Mouse (Mus musculus): ENCODE measurements at regions not wholly inside any gene's neighbourhood (a gene's known extent, or its start where the extent isn't known, plus 50 kb on each side); places are given as distances from the start of the nearest gene placed in this dataset.
A peak's percentile ranks its signal among the peaks of the same experiment; 100 is the strongest.

DNA sequence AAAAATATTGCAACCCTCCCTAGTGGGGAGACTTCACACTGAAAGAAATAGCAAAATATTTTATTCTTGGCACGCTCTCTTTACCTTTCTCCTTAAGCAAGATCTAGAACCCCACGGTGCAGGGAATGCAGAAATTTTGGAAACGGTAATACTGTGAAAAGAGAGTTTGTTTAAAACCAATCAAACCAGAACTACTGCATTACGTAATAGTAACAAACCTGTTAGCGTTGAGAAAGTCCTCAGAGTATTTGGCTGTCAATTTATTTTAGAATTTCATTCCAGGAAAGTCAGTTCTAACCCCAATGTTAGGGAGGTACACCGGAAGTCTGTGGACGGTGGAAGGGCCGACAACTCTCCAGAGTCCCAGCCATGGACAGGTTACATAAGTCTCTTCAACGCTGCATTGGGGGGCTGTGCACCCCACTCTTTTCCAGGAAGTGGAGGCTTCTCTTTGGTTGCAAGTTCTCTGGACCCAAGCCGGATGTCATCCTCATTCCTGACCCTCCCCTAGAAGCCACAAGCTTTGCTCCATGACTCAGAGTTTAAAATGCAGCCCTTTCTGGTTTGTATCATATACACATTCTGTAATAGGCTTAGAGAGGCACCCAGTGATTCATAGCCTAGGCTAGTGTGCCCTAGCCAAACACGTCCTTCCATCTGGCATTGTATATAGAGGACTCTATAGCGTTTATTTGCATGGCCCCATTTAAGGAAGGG is 105.0 kb upstream of the Frmd6 start:
- no peak for DNase-seq

DNA sequence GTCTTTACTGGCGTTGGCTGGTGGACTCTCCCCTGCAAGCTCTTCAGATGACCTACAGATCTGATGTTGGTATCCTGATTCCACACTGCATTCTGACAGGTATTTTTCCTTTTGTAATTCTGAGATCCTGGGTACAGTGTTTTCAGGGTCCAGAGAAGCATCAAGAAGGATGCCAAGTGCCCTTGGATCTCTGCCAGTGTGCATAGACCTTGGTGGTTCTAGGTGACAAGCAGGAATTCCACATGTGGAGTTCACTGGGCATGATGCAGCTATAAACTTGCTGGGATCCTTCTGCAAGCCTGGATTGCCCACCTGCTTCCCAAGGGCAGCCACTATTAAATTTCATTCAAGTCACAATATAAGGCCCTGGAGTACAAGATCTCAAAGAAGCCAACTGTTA is 100.0 kb upstream of the Frmd6 start:
- DNase-seq, result no peak

DNA sequence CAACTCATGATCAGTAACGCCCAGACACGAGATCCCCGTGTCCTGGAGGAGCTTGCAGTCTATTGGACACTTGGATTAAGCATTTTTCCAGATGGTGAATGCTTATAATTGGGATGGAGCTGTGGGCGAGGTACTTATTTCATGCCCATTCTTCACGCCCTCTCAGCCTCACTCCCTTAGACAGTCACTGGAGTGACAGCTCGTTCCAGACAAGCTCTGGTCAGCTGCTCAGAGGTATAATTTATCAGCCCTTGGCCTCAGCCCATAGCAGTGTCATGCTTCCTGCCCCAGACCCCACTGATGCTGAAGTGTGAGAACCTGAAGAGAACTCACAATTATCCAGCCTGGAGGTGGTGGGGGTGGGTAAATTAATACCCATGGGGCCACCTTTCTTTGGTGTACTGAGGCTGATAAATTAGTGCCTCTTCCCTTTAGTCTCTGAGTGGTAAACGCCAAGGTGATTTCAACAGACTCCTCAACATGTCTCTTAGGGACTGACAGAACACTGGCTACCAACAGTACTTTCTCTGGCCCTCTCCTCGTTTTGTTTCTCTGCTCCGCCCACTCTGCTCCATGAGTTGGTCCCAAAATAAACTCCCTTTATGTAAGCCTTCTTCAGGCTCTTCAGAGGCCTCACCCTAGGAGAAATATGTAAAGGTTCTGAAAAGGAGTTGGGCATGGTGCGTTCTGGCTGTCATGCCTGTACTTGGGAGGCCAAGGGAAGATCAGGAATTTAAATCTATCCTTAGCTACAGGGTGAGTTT is 97.6 kb upstream of the Frmd6 start:
- no peak for DNase-seq

DNA sequence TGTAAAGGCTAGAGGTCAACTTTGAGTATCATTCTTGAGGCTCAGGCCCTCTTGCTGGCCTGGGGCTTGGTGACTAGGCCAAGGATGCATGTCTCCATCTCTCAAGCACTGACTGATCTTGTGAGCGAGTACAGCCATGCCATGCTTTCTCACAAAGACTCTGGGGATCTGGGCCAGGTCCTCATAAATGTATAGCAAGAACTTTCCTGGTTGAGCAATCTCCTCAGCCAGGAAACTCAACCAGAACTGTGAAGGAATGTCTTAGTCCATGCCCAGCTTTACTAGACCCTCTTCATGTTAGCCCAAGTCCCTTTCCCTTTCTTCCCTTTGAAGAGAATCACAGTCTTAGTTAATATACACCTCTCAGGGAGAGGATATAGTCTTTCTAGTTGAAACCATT is 96.9 kb upstream of the Frmd6 start:
- no peak for DNase-seq

DNA sequence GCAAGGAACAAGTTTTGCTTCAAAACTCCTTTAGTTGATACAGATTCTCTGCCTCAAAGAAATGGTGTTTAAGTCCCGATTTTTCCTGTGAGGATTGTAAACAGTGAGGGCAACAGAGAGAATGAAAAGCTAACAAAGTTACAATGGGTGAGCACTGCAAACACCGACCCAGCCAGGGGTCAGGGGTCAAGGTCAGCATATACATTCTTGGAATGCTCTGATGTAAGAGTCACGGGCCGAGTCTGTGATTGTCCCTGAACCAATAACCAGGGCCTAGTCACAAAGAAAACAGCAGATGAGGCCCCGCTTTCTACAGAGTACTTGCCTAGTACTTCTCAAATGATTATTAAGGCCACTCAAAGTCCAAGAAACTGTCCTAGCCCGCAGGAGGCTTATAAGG is 95.4 kb upstream of the Frmd6 start:
- no peak for DNase-seq

DNA sequence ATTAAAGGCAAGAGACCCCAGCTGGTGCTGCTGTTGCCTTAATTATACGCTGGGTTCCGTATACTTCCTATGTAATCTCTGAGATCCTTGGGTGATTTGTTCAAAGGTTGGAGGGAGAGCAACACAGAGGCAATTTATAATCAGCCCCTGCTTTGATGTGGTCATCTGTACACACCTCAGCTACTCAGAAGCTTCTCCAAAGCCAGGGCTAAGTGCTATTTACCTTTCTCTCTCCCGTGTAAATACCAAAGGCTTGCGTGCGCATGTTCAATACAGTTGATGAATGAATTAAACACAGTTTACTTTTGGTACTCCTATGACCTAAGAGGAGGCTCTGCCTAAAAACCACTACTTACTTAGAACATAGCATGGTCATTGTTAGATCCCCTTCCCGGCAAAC is 93.8 kb upstream of the Frmd6 start:
- DNase-seq, result no peak

DNA sequence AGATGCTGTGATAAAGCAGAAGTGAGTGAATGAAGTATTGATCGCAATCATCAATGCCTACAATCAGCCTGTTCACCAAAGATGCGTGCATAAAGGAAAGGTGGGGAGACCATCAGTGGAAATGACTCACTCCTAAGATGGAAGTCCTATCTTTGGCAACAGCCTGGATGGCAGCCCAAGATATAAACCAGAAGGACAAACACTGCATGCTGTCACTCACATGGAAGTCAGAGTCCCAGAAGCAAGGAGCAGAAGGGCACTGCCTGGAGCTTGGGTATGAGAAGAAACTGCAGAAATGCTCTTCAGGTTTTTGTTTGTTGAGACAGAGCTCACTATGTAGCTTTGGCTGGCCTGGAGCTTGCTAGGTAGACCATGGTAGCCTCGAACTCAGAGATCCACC is 92.7 kb upstream of the Frmd6 start:
- no peak for DNase-seq

DNA sequence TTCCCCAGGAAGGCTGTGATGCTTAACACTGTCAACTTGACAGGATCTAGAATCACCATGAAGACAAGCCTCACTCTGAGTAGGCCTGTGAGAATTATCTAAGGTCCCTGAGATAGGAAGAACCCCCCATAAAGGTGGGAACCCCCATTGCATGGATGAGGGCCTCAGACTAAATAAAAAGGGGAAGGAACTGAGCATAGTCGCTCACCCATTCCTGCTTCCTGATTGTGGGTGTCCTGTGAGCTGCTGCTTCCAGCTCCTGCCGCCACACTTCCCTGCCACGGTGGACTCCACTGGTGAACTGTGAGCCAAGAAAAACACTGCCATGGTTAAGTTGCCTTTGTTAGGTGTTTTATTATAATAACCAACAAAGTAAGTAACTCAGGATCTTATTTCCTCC is 86.8 kb upstream of the Frmd6 start:
- DNase-seq, result no peak

DNA sequence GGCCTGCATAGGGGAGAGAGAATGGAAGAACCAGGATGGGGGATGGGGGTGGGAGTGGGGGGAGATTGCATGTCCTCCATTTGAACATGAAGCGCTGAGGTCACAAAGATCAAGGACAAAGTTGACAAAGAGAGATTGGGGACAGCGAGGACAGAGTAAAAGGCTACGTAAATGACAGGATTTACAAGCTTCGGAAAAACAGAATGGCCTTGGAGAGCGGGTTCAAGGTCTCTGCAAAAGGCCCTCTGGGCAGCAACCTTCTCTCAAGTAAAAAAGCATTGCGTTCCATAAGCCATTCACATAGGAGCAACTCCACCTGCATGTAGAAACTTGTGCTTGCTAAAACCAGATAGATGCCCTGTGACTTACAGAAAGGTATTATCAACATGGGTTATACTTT is 86.0 kb upstream of the Frmd6 start:
- no peak for DNase-seq

DNA sequence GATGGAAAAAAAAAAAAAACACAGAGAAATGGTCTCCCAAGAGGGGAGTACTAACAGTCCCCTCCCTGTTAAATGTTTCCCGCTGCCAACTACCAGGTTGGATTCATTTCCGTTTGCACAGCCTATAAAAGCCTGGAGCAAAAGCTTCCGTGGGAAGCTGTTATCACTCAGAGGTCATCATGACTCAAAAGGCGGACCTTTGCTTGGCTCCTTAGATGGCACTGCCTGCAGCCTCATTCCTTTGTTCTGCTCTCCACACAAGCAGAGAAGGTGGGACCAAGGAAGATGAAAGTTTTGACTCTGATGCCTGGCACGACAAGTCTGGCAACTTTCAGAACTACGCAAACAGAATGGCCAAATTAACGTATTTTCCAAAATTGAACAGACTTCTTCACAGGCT is 85.5 kb upstream of the Frmd6 start:
- no peak for DNase-seq

DNA sequence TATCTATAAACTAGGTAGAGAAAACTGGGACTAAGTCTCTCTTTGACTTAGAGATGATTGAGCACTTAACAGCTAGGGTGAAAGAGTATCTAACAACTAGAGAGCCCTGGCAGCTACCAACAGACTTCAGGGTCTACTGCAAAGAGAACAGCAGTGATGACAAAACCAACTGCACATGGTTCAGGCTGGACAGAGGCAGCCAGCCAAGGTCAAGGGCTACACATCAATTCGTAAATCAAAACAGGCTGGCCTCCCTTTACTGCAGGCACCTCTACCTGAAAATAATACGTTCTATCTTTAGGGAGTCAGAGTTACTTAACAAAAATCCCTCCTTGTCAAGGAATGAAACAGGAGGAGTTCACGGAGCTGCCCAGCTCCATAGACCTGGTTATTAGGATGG is 82.5 kb upstream of the Frmd6 start:
- no peak for DNase-seq

DNA sequence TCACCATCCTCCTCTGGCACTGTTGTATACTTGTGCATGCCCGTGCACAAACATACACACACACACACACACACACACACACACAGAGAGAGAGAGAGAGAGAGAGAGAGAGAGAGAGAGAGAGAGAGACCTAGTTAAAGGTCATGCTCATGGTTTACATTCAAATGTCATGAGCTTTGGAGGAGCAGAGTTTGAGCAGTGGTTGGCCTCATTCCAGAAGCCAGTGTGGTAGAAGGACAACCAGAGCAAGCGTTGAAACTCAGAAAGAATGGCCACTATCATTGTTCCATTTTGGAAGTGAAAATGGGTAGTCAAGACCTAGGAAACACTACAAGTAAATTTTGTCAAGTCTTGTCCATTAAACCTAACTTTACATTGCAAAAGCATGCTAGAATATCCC is 79.6 kb upstream of the Frmd6 start:
- no peak for DNase-seq

DNA sequence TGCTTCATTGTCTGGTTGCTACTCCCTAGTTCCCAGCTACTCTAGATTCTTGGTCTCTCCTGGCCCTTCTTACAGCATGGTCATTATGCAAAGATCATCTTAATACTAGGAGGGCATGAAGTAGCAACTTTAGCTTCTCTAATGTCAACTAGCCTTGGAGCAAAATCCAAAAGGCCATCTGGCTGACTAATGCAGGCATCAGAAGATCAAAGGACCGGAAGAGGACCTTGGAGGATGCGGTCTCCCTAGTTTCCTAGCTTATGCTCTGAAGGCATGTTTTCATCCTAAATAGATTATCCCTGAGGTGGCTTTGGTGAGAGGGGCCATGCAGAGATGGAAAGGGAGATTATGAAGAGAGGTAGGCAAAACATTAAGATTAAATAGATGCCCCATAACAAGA is 75.7 kb upstream of the Frmd6 start:
- DNase-seq, result no peak

DNA sequence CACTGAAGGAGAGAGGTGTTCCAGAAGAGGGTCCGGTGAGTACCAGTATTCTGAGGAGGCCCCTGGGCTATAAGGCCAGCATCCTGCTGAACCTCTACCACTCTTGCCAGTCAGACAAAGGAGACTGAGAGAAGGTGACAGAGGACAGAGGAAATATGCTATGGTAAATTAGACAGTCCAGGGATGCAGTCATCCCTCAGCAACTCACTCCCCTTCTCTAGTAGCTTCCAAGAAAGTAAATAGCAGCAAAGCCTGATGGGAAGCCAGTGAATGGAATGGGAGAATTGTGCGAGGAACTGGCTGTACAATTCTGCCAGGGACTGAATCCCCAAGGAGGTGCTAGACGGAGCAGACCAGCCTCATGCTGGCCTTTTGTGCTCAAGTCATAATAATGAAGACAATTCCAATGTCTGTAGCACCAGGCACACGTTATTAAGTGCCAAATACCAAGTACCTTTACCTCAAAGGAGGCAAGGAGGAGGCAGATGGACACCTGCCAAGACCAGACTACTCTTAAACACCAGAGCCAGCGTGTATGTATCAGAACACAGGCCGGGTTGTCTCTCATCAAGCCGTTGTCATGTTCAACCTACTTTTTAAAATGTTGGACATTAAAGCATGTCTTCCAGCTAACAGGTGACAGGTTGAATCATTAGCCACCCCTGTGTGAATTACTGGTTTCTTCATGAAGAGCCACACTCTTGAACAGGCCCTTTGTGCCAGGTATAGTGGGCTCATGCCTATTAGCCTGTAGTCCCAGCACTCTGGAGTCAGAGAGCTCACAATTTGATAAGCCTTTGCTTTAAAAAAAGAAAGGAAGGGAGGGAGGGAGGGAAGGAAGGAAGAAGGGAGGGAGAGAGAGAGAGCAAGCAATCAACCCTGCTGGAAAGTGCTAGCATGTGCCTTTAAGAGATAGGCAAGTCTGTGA is 74.4 kb upstream of the Frmd6 start:
- DNase-seq, result no peak

DNA sequence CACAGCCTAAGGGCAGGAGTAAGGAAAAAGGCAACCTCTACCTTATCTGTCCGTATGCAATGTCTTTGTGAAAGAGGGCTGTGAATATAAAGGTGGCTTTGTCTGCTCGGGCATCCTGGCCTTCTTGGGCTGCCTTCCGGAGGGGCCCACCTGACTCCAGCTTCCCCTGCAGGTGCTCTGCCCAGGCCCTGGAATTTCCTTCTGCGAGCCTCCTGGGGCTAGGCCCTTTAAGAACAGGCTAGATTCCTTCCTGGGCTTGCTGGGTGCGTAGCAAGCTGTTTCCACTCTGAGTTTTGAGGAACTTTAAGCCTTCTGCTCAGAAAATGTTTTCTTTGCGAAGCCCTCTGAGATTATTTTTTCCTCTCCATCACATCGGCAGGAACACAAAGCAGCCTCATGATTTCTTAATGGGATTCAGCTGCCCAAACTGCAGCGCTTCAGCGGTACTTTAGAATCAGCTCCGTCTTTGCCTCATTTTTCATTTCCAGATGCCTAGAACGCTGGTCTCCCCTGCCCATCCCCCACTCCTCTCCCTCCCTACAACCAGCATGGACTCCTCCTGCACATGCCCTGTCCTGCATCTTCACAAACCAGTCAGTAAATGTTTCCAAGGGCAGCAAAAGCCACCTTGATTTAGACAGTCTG is 72.9 kb upstream of the Frmd6 start:
- no peak for DNase-seq

DNA sequence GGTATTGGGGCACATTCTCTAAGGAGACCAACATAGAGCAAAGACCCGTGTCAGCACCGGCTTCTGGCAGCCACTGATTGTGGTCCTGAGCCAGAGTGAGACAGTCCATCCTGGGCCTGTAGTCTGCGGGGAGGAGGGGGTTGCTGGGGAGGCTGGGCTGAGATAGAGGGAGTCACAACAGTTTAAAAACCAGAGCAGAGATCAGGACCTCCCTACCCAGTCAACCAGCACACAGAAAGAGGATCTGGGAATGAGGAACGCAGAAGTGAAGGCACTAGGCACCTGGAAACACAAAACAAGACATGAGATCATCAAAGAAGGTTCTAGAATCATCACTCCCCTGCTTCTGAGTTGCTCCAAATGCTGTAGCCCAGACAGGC is 72.4 kb upstream of the Frmd6 start:
- DNase-seq, result no peak

DNA sequence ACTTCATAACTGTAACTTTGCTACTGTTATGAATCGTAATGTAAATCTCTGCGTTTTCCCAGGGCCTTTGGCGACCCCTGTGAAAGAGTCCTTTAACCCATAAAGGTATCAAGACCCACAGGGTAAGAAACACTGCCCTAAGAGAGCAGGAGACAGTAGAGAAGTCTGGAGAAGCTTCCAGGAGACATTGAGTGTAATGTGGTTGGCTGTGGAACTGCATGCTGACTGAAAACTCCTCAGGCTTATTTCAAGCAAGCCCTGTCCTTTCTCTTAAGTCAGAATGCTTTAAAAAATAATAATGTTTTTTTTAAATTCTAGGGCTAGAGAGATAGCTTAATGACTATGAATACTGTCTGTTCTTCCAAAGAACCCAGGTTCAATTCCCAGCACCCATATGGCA is 71.9 kb upstream of the Frmd6 start:
- no peak for DNase-seq

DNA sequence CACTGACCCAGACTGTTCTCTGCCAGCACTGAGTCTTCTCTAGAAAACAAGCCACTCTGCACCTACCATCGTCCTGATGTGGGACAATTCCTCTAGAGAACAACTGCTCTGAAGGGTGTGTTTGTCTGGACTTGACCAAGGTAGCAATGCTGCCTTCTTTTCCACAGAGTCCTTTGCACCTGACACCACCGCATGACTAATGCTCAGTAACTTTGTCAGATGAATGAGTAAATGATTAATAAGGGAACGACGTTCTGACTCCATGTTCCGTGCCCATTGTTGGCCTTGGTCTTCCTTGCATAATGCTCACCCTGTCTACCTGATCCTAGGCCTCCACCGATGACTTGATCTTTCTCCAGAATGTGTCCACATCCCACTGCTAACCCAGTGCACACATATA is 67.2 kb upstream of the Frmd6 start:
- no peak for DNase-seq

DNA sequence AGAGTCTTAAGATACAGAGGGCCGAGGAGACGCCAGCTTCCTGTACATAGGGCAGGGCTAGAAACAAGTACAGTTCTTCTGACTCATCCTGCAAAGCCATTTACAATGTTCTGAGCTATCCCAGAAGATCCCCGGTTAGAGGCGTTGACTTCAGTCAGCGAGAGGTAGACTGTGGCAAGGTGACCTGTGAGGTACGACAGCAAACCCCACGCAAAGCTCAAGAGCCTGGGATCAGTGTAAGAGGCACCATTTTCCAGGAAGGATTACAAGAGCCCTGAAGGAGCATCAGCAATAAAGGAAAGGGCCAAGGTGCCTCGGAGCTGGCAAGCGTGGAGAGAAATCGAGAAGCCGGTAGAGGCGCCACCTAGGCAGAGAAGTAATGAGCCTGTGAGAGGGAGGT is 61.8 kb upstream of the Frmd6 start:
- DNase-seq, result no peak

DNA sequence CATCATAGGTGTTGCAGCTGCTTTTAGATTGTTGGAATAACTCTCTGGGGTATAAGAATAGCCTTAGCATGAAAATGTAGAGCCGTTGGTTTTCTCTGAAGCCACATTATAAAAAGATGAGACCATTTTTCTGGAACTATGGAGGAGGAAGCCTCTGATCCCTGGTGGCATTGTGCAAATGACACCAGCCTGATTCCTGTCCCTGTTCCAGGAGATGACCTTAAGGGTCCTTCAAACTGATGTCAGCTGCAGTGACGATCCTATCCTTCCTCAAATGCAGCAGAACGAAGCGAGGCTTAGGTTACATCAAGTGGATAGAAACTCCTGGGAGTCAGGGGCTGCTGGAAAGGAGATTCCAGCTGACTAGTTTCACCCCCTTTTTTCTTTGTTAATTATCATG is 59.0 kb upstream of the Frmd6 start:
- DNase-seq, result no peak

DNA sequence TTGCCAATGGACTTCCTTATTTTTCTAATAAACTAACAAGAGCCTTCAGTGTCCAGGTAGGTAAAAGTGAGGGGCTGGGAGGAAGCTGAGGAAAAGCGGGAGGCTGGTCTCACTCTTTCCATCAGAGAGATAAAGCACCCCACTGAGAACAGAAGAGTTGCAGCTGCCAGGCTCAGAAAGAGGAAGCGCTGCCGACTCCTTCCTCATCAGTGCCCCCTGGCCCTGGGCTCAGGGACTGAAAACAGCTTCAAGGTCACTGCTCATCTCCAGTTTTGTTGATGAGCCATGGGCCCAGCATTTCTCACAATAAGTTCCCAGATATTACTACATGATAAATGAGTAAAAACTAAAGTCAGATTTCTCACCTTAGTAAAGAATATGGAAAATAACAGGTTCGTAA is 57.4 kb upstream of the Frmd6 start:
- DNase-seq, result peak; percentile 14

DNA sequence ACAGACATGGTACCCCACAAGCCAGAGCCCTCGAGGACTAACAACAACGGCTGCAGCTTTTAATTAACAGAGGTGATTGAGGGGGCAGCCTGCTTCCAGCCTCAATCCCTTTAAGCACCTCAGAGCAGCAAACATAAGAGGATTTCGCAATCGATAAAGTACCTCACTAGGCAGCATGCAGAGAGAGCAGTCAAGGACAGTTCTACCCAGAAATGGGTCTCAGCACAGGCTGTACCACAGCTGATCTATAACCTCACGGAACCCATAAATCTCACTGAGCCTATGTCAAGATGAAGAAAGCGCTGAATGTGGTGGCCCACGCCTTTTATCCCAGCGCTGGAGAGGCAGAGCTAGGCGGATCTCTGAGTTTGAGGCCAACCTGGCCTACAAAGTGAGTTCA is 56.6 kb upstream of the Frmd6 start:
- DNase-seq, result no peak

DNA sequence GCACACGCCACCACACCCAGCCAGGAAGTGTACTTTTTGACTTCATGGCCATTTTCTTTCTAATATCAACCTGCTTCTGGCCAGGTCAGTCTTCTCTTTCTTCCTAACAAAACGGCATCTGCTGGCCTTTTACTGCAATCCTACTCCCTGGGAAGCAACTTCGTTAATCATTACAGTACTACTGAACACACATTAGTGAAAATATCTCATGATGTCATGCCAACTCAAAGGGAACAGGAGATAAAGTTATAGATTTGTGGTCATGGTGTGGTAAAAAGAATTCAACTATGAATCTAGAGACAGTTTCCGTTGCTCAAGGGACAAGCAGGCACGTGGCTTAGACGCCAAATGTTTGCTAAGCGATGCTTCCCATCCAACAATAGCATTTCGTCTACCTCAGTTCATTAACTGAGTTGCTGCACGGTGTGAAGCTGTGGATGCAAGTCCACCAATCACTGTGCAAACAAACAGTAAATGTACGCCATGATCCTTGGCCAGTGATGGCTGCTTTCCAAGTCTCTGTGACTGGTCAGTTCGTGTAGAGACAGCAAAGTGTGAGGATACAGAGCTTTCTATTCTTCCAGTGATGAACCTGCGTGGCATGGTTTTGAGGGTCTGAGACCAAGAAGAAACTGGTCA is 55.7 kb upstream of the Frmd6 start:
- no peak for DNase-seq
